Mouse (Mus musculus): ENCODE results near the gene Sik2.

DNA sequence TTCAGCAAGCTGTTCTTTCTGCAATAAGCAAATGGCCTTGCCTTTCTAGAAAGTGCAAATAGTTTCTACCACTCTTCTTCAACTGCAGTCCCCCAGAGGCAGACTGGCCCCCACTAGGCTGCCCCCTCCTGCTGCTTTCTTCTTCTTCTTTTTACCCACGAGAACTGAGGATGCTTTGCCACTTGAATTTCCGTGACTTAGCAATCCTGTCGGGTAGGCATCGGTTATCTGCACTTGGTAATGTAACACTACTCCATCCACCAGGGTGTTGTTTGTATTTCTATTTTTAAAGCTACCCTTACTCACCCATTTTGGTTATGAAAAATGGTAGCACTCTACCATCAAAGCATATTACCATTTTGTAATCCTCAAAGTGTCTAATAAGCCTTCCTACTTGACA lies 118.9 kb downstream of the Sik2 start:
- TF ChIP-seq CTCF (IDR thresholded peaks at IDR 0.05) (no peak), EP300 (IDR thresholded peaks at IDR 0.05) (no peak)

Measured in lung, postnatal 0 days (tissue).